Mouse (Mus musculus) megakaryocyte, embryonic 14.5 days (primary cell): ENCODE data around the gene Snrpg. TPM values are rescaled to one million over a fixed set of nuclear protein-coding genes. Genes with fewer than 3 reads are reported as not detected.

Experiments used
- H3K27me3 ChIP-seq: replicated peaks from 2 replicates; pipeline ENCODE3; 2012; ENCODE audit warnings: inconsistent platforms
- H3K36me3 ChIP-seq: replicated peaks from 2 replicates; pipeline ENCODE3; 2012; ENCODE audit warnings: low read length, inconsistent platforms, mixed read lengths
- H3K4me1 ChIP-seq: 2 replicates; pipeline ENCODE4 v1.6.1; 2012; ENCODE audit warnings: inconsistent platforms
- H3K4me3 ChIP-seq: replicated peaks from 2 replicates; pipeline ENCODE3; 2012; ENCODE audit warnings: moderate library complexity, mild to moderate bottlenecking, inconsistent platforms
- H3K9me3 ChIP-seq: 2 replicates; pipeline ENCODE4 v1.6.1; 2012; ENCODE audit warnings: inconsistent platforms
- FLI1 ChIP-seq: IDR thresholded peaks from 2 replicates; pipeline ENCODE4 v1.6.1; 2012; ENCODE audit warnings: low read length, inconsistent platforms, mixed read lengths
- GATA1 ChIP-seq: IDR thresholded peaks from 3 replicates; pipeline ENCODE4 v1.6.1; 2012; ENCODE audit warnings: mixed read lengths, low read length, inconsistent platforms, borderline replicate concordance
- polyA plus RNA-seq: library from polyadenylated mRNA; stranded (reverse); fragments of >175 nt; gene quantifications from 2 replicates; pipeline ENCODE4 v1.2.3, GENCODE M21; 2012; ENCODE audit warnings: low replicate concordance; ENCODE audit not compliant: insufficient read depth

Gene Snrpg
- polyA plus RNA-seq, 1 experiment = 11.4 TPM

DNA sequence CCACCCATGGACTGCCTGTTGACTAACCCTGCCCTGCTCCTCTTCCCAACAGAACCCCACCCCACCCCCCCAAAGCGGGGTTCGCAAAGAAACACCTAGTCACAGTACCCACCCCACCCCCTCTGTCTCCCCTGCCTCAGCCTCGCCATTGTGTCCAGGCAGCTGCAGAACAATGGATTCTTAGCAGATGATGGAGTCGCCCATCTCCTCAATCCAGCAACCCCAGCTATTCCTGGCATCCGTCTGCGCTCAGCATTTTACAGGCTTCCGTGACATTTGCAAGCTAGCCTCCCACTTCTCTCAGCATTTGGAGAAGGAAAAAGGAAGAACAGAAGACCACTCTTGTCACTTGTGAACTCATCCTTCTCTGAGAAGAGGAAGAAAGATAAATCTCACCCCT lies 27.4 kb upstream of the Snrpg start:
- peaks cover 22% of the 10 kb centered on the region for H3K27me3 ChIP-seq
- H3K4me3 ChIP-seq = no peak overlapping the region
- no peaks in the 10 kb centered on the region for H3K4me1 ChIP-seq
- peaks cover 9% of the 10 kb centered on the region; the same call in 1 of the 2 replicates for H3K9me3 ChIP-seq
- no peaks in the 10 kb centered on the region for H3K36me3 ChIP-seq
- TF ChIP-seq FLI1 (no peak), GATA1 (no peak)

GRCm38 (mm10) chr6:86346063-86346462 lies 25.0 kb upstream of the Snrpg start:
- peaks cover 26% of the 10 kb centered on the region for H3K27me3 ChIP-seq
- no peaks in the 10 kb centered on the region for H3K36me3 ChIP-seq
- H3K4me3 ChIP-seq = no peak overlapping the region
- peaks cover 9% of the 10 kb centered on the region; the same call in 1 of the 2 replicates for H3K9me3 ChIP-seq
- TF ChIP-seq GATA1 = no peak
- no peak for TF ChIP-seq FLI1
- peaks cover 5% of the 10 kb centered on the region; the same call in 1 of the 2 replicates for H3K4me1 ChIP-seq

- Histone ChIP-seq H3K4me1 (peaks cover 5% of the 10 kb centered on the region; the same call in 1 of the 2 replicates), H3K9me3 (peaks cover 9% of the 10 kb centered on the region; the same call in 1 of the 2 replicates), H3K27me3 (peaks cover 30% of the 10 kb centered on the region), H3K4me3 (no peak overlapping the region), H3K36me3 (no peaks in the 10 kb centered on the region)
- TF ChIP-seq FLI1 = no peak
- no peak for TF ChIP-seq GATA1
Measured at GRCm38 (mm10) chr6:86349257-86349656, 21.8 kb upstream of the Snrpg start.

GRCm38 (mm10) chr6:86354948-86355347 lies 16.2 kb upstream of the Snrpg start:
- no peaks in the 10 kb centered on the region for H3K9me3 ChIP-seq

GRCm38 (mm10) chr6:86356956-86357355 lies 14.1 kb upstream of the Snrpg start:
- peaks cover 9% of the 10 kb centered on the region for H3K9me3 ChIP-seq
- no peak for TF ChIP-seq FLI1
- no peak for TF ChIP-seq GATA1
- H3K27me3 ChIP-seq = peaks cover 44% of the 10 kb centered on the region
- no peaks in the 10 kb centered on the region for H3K36me3 ChIP-seq
- H3K4me3 ChIP-seq = no peak overlapping the region
- peaks cover 12% of the 10 kb centered on the region for H3K4me1 ChIP-seq

More at GRCm38 (mm10) chr6:86354948-86355347, 16.2 kb upstream of the Snrpg start:
- Histone ChIP-seq H3K27me3 (peaks cover 29% of the 10 kb centered on the region), H3K36me3 (no peaks in the 10 kb centered on the region), H3K4me3 (no peak overlapping the region), H3K4me1 (peaks cover 12% of the 10 kb centered on the region)
- TF ChIP-seq FLI1 = no peak
- TF ChIP-seq GATA1 = no peak

- Histone ChIP-seq H3K36me3 (no peaks in the 10 kb centered on the region), H3K9me3 (peaks cover 9% of the 10 kb centered on the region), H3K4me3 (no peak overlapping the region), H3K27me3 (peaks cover 32% of the 10 kb centered on the region), H3K4me1 (peaks cover 20% of the 10 kb centered on the region)
- TF ChIP-seq FLI1 = no peak
- no peak for TF ChIP-seq GATA1
Measured at GRCm38 (mm10) chr6:86360691-86361090, 10.4 kb upstream of the Snrpg start.

DNA sequence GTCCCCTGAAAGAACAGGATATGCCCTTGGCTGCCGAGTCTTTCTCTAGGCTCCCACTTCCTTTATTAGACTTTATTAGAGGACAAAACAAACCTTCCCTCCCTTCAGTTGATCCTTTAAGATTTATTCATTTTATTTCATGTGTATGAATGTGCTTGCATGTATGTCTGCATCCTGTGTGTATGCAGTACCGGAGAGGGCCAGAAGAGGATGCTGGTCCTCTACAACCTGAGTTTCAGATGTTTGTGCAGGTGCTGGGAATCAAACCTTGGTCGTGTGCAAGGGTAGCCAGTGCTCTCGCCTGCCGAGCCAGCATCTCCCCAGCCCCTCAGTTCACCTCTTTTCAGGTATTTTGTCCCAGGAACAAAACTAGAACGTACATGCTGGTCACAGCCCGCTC lies 9.7 kb upstream of the Snrpg start:
- peaks cover 27% of the 10 kb centered on the region for H3K4me1 ChIP-seq
- peaks cover 9% of the 10 kb centered on the region for H3K9me3 ChIP-seq
- H3K4me3 ChIP-seq = no peak overlapping the region
- TF ChIP-seq FLI1 (no peak), GATA1 (no peak)
- H3K36me3 ChIP-seq = no peaks in the 10 kb centered on the region
- peaks cover 28% of the 10 kb centered on the region for H3K27me3 ChIP-seq

DNA sequence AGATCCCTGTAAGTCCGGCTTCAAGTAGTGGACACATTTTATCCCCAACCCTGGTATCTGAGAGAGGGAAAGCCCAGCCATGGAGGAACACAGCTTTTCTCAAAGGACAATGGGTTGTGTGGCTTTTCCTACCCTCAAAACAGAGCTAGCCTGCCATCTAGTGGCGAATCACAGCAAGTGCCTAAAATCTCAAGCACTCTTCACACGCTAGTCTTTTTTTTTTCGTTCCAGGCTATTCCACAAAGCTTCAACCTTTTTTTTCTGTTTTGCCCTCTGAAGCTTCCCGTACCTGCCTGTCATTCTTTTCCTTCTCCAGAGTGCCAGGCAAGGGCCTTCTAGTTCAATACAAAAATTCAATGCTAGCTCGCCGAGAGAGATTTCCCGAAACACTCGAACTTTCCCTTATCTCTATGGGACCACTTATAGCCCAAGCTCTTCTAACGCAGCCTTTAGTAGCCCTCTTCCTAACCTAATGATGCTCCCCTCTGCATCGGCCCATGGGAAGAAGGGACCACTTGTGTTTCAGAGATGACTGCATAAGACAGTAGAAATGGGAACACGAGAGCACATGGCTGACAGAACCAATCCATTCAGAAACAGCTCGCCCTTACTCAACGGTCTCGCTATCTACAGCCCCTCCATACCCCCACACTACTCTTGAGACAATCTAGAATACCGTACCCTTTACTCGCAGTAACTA lies 6.5 kb upstream of the Snrpg start:
- H3K36me3 ChIP-seq = peaks cover 10% of the 10 kb centered on the region
- TF ChIP-seq GATA1 (no peak), FLI1 (no peak)
- peaks cover 18% of the 10 kb centered on the region for H3K27me3 ChIP-seq
- peaks cover 9% of the 10 kb centered on the region for H3K9me3 ChIP-seq
- peak overlapping the region; percentile 94 for H3K4me3 ChIP-seq
- H3K4me1 ChIP-seq = peaks cover 26% of the 10 kb centered on the region

- H3K9me3 ChIP-seq = peaks cover 9% of the 10 kb centered on the region
- TF ChIP-seq FLI1 (no peak), GATA1 (no peak)
- H3K4me3 ChIP-seq = peak within 1 kb of the TSS; percentile 94
- H3K27me3 ChIP-seq = peaks cover 15% of the 10 kb centered on the region
- peaks cover 30% of the 10 kb centered on the region for H3K4me1 ChIP-seq
- H3K36me3 ChIP-seq = peaks cover 10% of the 10 kb centered on the region
Measured at GRCm38 (mm10) chr6:86365371-86366124, 5.6 kb upstream of the Snrpg start, which contains the start of gene Fam136a. TSS of gene Fam136a (plus strand) at chr6:86365646.

DNA sequence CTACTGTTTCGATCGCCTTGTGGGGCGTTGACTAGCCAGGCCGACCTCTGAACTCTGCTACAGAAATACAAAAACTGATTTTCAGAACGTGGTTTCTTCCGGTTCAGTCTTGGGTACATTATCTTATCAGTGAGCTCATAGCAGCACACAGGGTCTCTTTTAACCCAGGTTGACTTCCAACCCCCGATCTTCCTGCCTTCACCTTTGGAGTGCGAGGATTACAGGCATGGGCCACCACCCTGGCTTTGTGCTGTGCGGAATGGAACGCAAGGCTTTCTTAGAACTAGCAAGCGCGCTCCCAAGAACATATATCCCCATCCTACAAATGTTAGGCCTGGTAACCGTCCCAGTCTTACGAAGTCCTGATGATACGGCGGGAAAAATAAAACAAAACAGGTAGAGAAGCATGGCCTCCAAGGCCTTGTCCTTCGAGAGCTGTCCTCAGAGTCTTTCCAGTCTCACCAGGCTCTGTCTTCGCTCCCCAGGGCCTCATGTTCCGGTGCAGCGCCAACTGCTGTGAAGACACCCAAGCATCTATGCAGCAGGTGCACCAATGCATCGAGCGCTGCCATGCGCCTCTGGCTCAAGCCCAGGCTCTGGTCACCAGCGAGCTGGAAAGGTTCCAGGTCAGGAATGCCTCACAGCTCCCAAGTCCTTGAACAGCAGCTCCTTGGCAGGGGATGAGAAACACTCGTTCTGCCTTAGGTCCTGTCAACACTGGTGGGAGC lies 4.8 kb upstream of the Snrpg start:
- H3K9me3 ChIP-seq = peaks cover 6% of the 10 kb centered on the region
- peaks cover 10% of the 10 kb centered on the region for H3K36me3 ChIP-seq
- TF ChIP-seq GATA1 (no peak), FLI1 (no peak)
- peaks cover 8% of the 10 kb centered on the region for H3K27me3 ChIP-seq
- peak overlapping the region; percentile 94 for H3K4me3 ChIP-seq
- peaks cover 36% of the 10 kb centered on the region for H3K4me1 ChIP-seq
